Mouse (Mus musculus) liver, embryonic 13.5 days (tissue): ENCODE data around the gene Fgfr2. TPM values are rescaled to one million over a fixed set of nuclear protein-coding genes. Genes with fewer than 3 reads are reported as not detected.

ENCODE experiments used
- ATAC-seq: fragments of 200-750 bp; cut with Nextera tagmentation; 2 replicates; pipeline ENCODE4 v1.8.0; 2017; ENCODE audit warnings: low read depth, mild to moderate bottlenecking, moderate number of reproducible peaks, moderate library complexity
- DNase-seq: peaks from one replicate; pipeline ENCODE4 v3.0.0; 2022
- H3K27ac ChIP-seq: fragments of 300-500 bp; sonication (generic); 2 replicates; pipeline ENCODE4 v1.5.1; 2015; ENCODE audit warnings: moderate library complexity, mild to moderate bottlenecking, inconsistent platforms
- H3K27me3 ChIP-seq: fragments of 300-500 bp; sonication (generic); 2 replicates; pipeline ENCODE4 v1.6.1; 2015; ENCODE audit warnings: mild to moderate bottlenecking, inconsistent platforms
- H3K36me3 ChIP-seq: fragments of 300-500 bp; sonication (generic); 2 replicates; pipeline ENCODE4 v1.6.1; 2015; ENCODE audit warnings: mild to moderate bottlenecking, inconsistent platforms
- H3K4me1 ChIP-seq: fragments of 300-500 bp; sonication (generic); replicated peaks from 2 replicates; pipeline ENCODE4 v1.6.1; 2015; ENCODE audit warnings: inconsistent platforms
- H3K4me2 ChIP-seq: fragments of 300-500 bp; sonication (generic); 2 replicates; pipeline ENCODE4 v1.6.1; 2015; ENCODE audit warnings: inconsistent platforms, mild to moderate bottlenecking, moderate library complexity
- H3K4me3 ChIP-seq: fragments of 300-500 bp; sonication (generic); replicated peaks from 2 replicates; pipeline ENCODE4 v1.5.1; 2015; ENCODE audit warnings: mild to moderate bottlenecking, inconsistent platforms
- H3K9ac ChIP-seq: fragments of 300-500 bp; sonication (generic); 2 replicates; pipeline ENCODE4 v1.6.1; 2015; ENCODE audit warnings: mild to moderate bottlenecking, inconsistent platforms
- H3K9me3 ChIP-seq: fragments of 300-500 bp; sonication (generic); replicated peaks from 2 replicates; pipeline ENCODE4 v1.6.1; 2016; ENCODE audit warnings: inconsistent platforms
- WGBS: fragments of 180-500 bp; shearing (Covaris S2); methylation state at CpG from one replicate; pipeline ENCODE4 v1.1.7; 2015; ENCODE audit not compliant: insufficient replicate concordance; 5-methylcytosine and 5-hydroxymethylcytosine counted together
- polyA plus RNA-seq: library from polyadenylated mRNA; unstranded; fragments of >200 nt; fragmentation: Nextera tagmentation; extraction: Ambion mirVana; gene quantifications from 2 replicates; pipeline ENCODE4 v1.2.1, GENCODE M21; 2015

Gene Fgfr2
- polyA plus RNA-seq, 1 experiment from 2014 or later, result 8.9 TPM

GRCm38 (mm10) chr7:132415866-132416265, 707.3 kb downstream of the Fgfr2 start:
- H3K4me1 ChIP-seq, result no peaks in the 10 kb centered on the region
- H3K36me3 ChIP-seq, result no peaks in the 10 kb centered on the region
- no peak for DNase-seq
- no peak overlapping the region for H3K27ac ChIP-seq
- H3K9me3 ChIP-seq, result no peaks in the 10 kb centered on the region
- H3K4me2 ChIP-seq, result no peak overlapping the region
- no peak overlapping the region for H3K4me3 ChIP-seq
- H3K27me3 ChIP-seq, result no peaks in the 10 kb centered on the region
- no peak overlapping the region for H3K9ac ChIP-seq
- no peak for ATAC-seq

- H3K27me3 ChIP-seq, result no peaks in the 10 kb centered on the region
- no peaks in the 10 kb centered on the region for H3K9me3 ChIP-seq
- H3K4me3 ChIP-seq, result no peak overlapping the region
- H3K9ac ChIP-seq, result no peak overlapping the region
- 40% methylated on average over 2 of the region's 2 CpGs for WGBS
- H3K4me1 ChIP-seq, result no peaks in the 10 kb centered on the region
- no peaks in the 10 kb centered on the region for H3K36me3 ChIP-seq
- ATAC-seq (no peak), DNase-seq (no peak)
- H3K4me2 ChIP-seq, result no peak overlapping the region
- no peak overlapping the region for H3K27ac ChIP-seq
These were observed 710.6 kb downstream of the Fgfr2 start for GRCm38 (mm10) chr7:132412520-132412919.

GRCm38 (mm10) chr7:132411708-132412107, 711.4 kb downstream of the Fgfr2 start:
- WGBS, result 69% methylated on average over 2 of the region's 2 CpGs
- H3K9me3 ChIP-seq, result no peaks in the 10 kb centered on the region
- ATAC-seq (no peak), DNase-seq (no peak)
- H3K27me3 ChIP-seq, result no peaks in the 10 kb centered on the region
- H3K36me3 ChIP-seq, result no peaks in the 10 kb centered on the region
- H3K4me3 ChIP-seq, result no peak overlapping the region
- H3K4me2 ChIP-seq, result no peak overlapping the region
- H3K4me1 ChIP-seq, result no peaks in the 10 kb centered on the region
- no peak overlapping the region for H3K9ac ChIP-seq
- no peak overlapping the region for H3K27ac ChIP-seq

- ATAC-seq, result no peak
- WGBS, result 56% methylated on average over 4 of the region's 4 CpGs
These were observed 712.2 kb downstream of the Fgfr2 start for GRCm38 (mm10) chr7:132410958-132411357.

GRCm38 (mm10) chr7:132409890-132410289, 713.3 kb downstream of the Fgfr2 start:
- no peak for ATAC-seq
- Histone ChIP-seq H3K4me3 (no peak overlapping the region), H3K36me3 (no peaks in the 10 kb centered on the region)

More at GRCm38 (mm10) chr7:132410958-132411357, 712.2 kb downstream of the Fgfr2 start:
- no peaks in the 10 kb centered on the region for H3K27me3 ChIP-seq
- H3K36me3 ChIP-seq, result no peaks in the 10 kb centered on the region
- H3K4me3 ChIP-seq, result no peak overlapping the region
- no peak for DNase-seq
- H3K9me3 ChIP-seq, result no peaks in the 10 kb centered on the region
- no peak overlapping the region for H3K9ac ChIP-seq
- H3K4me2 ChIP-seq, result no peak overlapping the region
- H3K4me1 ChIP-seq, result no peaks in the 10 kb centered on the region
- H3K27ac ChIP-seq, result no peak overlapping the region

GRCm38 (mm10) chr7:132402377-132403084, 720.6 kb downstream of the Fgfr2 start:
- no peaks in the 10 kb centered on the region for H3K36me3 ChIP-seq
- H3K9me3 ChIP-seq, result no peaks in the 10 kb centered on the region
- ATAC-seq (peak; percentile 80), DNase-seq (peak; percentile 24)
- H3K9ac ChIP-seq, result no peak overlapping the region
- H3K4me1 ChIP-seq, result peaks cover 36% of the 10 kb centered on the region
- no peaks in the 10 kb centered on the region for H3K27me3 ChIP-seq
- H3K4me3 ChIP-seq, result no peak overlapping the region
- no peak overlapping the region for H3K4me2 ChIP-seq
- 20% methylated on average over 10 of the region's 10 CpGs for WGBS
- H3K27ac ChIP-seq, result 0 out of 2 replicates have a peak overlapping the region, but pooled peaks have one; percentile 34

More at GRCm38 (mm10) chr7:132409890-132410289, 713.3 kb downstream of the Fgfr2 start:
- WGBS, result 42% methylated on average over 3 of the region's 3 CpGs
- H3K27ac ChIP-seq, result no peak overlapping the region
- peaks cover 1% of the 10 kb centered on the region; the same call in 1 of the 2 replicates for H3K4me1 ChIP-seq
- no peak overlapping the region for H3K4me2 ChIP-seq
- H3K9me3 ChIP-seq, result no peaks in the 10 kb centered on the region
- DNase-seq, result no peak
- H3K27me3 ChIP-seq, result no peaks in the 10 kb centered on the region
- H3K9ac ChIP-seq, result no peak overlapping the region

- Histone ChIP-seq H3K4me2 (no peak overlapping the region), H3K4me3 (no peak overlapping the region), H3K36me3 (no peaks in the 10 kb centered on the region), H3K4me1 (peaks cover 47% of the 10 kb centered on the region), H3K9ac (no peak overlapping the region), H3K27ac (no peak overlapping the region), H3K27me3 (no peaks in the 10 kb centered on the region), H3K9me3 (no peaks in the 10 kb centered on the region)
- no peak for ATAC-seq
- WGBS, result 33% methylated on average over 3 of the region's 3 CpGs
- no peak for DNase-seq
These were observed 724.7 kb downstream of the Fgfr2 start for GRCm38 (mm10) chr7:132398487-132398886.

DNA sequence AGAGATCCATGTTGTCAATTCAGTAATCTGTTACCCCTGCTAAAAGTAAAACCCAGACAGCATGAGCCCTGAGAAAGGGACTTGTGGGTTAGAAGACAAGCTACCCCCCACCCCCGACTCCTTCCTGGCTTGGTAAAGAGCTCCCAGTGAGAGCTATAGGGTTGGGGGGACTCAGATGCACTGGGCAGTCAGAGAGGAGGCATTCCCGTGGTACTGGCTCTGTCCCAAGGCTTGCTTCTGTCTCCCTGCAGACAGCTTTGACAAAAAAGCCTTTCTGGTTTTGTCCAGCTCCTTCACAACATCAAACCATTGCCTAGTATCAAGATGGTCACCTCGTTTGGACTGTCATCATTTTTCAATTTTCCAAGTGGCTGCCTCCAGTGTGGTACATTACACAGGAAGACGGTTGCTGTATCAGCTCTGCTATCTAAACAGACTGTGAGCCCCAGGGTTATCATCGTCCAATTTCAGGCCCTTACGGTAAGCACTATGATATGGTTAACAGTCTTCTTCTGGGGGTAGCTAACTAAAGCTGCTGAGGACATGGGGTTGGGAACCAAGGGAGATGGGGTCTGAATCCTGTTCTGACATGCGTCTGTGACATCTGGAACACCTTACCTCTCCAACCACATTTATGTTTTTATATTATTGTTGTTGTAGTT, 726.4 kb downstream of the Fgfr2 start:
- H3K4me2 ChIP-seq, result no peak overlapping the region
- H3K9ac ChIP-seq, result no peak overlapping the region
- H3K4me1 ChIP-seq, result peaks cover 46% of the 10 kb centered on the region
- H3K36me3 ChIP-seq, result no peaks in the 10 kb centered on the region
- ATAC-seq (peak; percentile 86), DNase-seq (no peak)
- H3K9me3 ChIP-seq, result no peaks in the 10 kb centered on the region
- no peak overlapping the region for H3K4me3 ChIP-seq
- WGBS, result 19% methylated on average over 7 of the region's 7 CpGs
- no peaks in the 10 kb centered on the region for H3K27me3 ChIP-seq
- peak overlapping the region; percentile 40; the same call in 1 of the 2 replicates for H3K27ac ChIP-seq

- no peak for ATAC-seq
- H3K27me3 ChIP-seq, result no peaks in the 10 kb centered on the region
- H3K36me3 ChIP-seq, result no peaks in the 10 kb centered on the region
- no peak overlapping the region for H3K9ac ChIP-seq
- no peak overlapping the region for H3K27ac ChIP-seq
- H3K4me2 ChIP-seq, result no peak overlapping the region
- peaks cover 55% of the 10 kb centered on the region for H3K4me1 ChIP-seq
- no peaks in the 10 kb centered on the region for H3K9me3 ChIP-seq
- DNase-seq, result no peak
- no peak overlapping the region for H3K4me3 ChIP-seq
These were observed 729.5 kb downstream of the Fgfr2 start for GRCm38 (mm10) chr7:132393582-132394175.

GRCm38 (mm10) chr7:132393014-132393406, 730.1 kb downstream of the Fgfr2 start:
- DNase-seq, result no peak
- H3K27ac ChIP-seq, result no peak overlapping the region
- H3K4me2 ChIP-seq, result no peak overlapping the region
- no peak overlapping the region for H3K4me3 ChIP-seq
- ATAC-seq, result no peak
- H3K9me3 ChIP-seq, result no peaks in the 10 kb centered on the region
- H3K36me3 ChIP-seq, result no peaks in the 10 kb centered on the region
- WGBS, result 44% methylated on average over 5 of the region's 5 CpGs
- peaks cover 54% of the 10 kb centered on the region for H3K4me1 ChIP-seq
- H3K9ac ChIP-seq, result no peak overlapping the region
- no peaks in the 10 kb centered on the region for H3K27me3 ChIP-seq

DNA sequence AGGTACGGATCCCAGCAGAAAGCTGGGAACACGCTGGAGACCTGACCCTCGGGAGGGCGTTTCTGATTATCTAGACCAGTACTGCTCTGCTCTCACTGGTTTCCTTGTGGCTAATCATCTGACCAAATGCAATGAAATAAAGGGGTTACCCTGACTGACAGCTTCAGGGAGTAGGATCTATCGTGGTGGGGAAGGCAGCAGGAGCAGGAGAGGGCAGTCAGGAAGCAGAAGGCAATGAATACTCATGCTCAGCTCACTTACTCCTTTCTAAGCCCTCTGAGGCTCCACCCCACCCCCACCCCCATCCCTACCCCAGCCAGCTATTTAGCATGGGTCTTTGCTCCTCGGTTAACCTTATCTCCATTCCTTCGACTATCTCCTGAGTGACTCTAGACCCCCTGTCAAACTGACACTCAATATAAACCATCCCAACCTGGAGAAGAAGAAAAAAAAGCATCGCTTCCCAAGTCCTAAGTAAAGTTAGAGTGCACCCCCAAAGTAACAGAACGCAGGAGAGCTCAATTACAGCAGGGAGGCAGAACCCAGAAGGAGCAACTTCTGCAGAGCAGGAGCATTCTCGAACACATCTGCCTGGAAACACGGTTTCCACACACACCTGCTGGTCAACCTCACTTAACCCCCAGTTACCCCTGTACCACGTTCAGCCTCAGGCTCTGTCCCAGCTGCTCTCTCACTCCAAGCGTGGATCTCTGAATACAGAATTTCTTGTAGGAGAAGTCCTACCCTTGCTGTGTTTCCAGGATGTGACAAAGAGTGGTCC, 730.7 kb downstream of the Fgfr2 start:
- no peak overlapping the region for H3K27ac ChIP-seq
- DNase-seq (no peak), ATAC-seq (no peak)
- H3K36me3 ChIP-seq, result no peaks in the 10 kb centered on the region
- no peaks in the 10 kb centered on the region for H3K9me3 ChIP-seq
- H3K4me1 ChIP-seq, result peaks cover 54% of the 10 kb centered on the region
- no peak overlapping the region for H3K9ac ChIP-seq
- no peak overlapping the region for H3K4me3 ChIP-seq
- no peaks in the 10 kb centered on the region for H3K27me3 ChIP-seq
- WGBS, result 30% methylated on average over 13 of the region's 13 CpGs
- H3K4me2 ChIP-seq, result no peak overlapping the region
